Mouse (Mus musculus) liver, embryonic 14.5 days (tissue): ENCODE data around the gene Pax1.

Source experiments
- CTCF ChIP-seq: IDR thresholded peaks from 2 replicates; pipeline ENCODE4 v1.5.1; 2016; ENCODE audit warnings: antibody characterized with exemption, low read depth, control low read depth
- EP300 ChIP-seq: IDR thresholded peaks from 2 replicates; pipeline ENCODE4 v1.6.1; 2016; ENCODE audit warnings: antibody characterized with exemption, low read depth

GRCm38 (mm10) chr2:147364982-147365907, 3.5 kb downstream of the Pax1 start:
- TF ChIP-seq CTCF (no peak), EP300 (no peak)
